Mouse (Mus musculus): ENCODE results near the gene Prkar1b. TPM values are rescaled to one million over a fixed set of nuclear protein-coding genes. Genes with fewer than 3 reads are reported as not detected.
A peak's percentile ranks its signal among the peaks of the same experiment; 100 is the strongest.

The Prkar1b gene
- total and polyA plus RNA-seq, 3 experiments, result 32.5 to 56.3 (median 34.3) TPM

DNA sequence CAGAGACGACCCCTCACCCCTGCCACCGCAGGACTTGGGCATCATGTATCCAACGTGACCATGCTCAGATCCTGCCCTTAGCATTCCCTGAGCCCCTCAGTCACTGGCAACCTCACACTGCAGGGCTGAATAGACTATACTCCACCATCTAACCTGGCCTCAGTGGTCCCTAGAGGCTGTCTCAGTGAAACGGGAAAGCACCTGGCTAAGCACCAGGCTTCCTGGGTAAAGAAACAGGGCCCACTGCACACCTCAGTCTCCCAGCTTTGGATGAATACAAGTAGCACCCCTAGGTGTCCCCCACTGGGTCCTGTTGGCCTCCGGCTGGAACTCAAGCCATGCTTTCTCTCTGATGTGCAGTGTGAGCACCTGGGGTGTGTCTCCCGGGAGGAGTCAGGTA, 176.3 kb downstream of the Prkar1b start:
- no peak for DNase-seq

DNA sequence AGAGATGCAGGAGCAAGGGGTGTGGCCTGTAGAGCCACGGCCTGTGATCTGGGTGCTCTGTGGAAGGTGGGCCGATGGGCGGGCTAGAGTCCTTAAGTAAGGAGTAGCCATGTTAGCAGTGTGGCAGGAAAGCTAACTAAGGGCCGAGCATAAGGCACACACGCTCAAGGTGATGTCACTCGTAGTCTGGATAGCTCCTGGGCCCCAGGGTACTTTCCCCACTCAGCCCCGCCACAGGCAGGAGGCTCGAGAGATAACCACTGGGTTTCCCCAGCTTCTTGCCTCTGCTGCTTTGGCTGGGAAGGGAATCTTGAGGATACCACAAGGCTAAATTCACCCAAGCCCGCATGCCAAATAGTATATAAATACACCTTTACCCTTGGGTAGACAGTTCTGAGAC, 178.4 kb downstream of the Prkar1b start:
- no peak for DNase-seq

DNA sequence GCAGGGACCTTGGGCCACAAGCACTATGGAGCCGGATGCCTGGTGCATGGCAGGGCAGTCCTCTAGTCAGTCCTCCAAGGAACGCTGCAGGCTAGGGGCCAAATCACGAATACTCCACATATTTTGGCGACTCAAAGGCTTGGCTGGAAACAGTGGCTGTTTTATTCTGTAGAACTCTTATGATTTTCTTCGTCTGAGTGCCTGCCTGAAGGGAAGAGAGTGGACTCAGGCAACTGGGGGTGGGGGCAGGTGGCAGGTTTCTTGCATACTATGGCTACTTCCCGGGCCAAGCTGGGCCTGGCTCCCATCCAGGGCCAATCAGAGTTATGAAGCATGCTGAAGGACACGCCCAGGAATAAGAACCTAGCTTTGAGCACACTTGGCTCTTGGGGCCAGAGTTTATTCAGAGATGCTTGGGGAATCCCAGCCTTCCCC, 179.7 kb downstream of the Prkar1b start:
- peak; percentile 54 for DNase-seq

Other genes starting within 250 kb of the Prkar1b start
- 10 to 100 TPM; 23.8 to 37.5 TPM for gene Pdgfa, start 152.6 kb downstream of the Prkar1b start, total RNA-seq (2021)
- 42.9 and 56.9 TPM in 2 replicates for gene Pdgfa, start 152.6 kb downstream of the Prkar1b start, polyA plus RNA-seq (2012; rRNA removed)
- 10 to 100 TPM; 20.1 to 24.2 TPM for gene Dnaaf5, start 222 bp upstream of the Prkar1b start, total RNA-seq (2021)
- gene Dnaaf5, start 222 bp upstream of the Prkar1b start, polyA plus RNA-seq (2012; rRNA removed), result 46.2 and 48.9 TPM in 2 replicates
- gene Sun1, start 50.6 kb upstream of the Prkar1b start, total RNA-seq (2021), result 10 to 100 TPM; 74.4 to 93.7 TPM
- 44.5 and 61.5 TPM in 2 replicates for gene Sun1, start 50.6 kb upstream of the Prkar1b start, polyA plus RNA-seq (2012; rRNA removed)
- gene Get4, start 102.3 kb upstream of the Prkar1b start, total RNA-seq (2021), result 10 to 100 TPM; 68.8 to 91.5 TPM
- 219 and 241 TPM in 2 replicates for gene Get4, start 102.3 kb upstream of the Prkar1b start, polyA plus RNA-seq (2012; rRNA removed)
- 1 to 10 TPM; 4.9 to 5.0 TPM for gene Adap1, start 175.6 kb upstream of the Prkar1b start, total RNA-seq (2021)
- gene Adap1, start 175.6 kb upstream of the Prkar1b start, polyA plus RNA-seq (2012; rRNA removed), result 8.6 and 10.5 TPM in 2 replicates
- 10 to 100 TPM; 81.2 to 85.7 TPM for gene Cox19, start 201.4 kb upstream of the Prkar1b start, total RNA-seq (2021)
- gene Cox19, start 201.4 kb upstream of the Prkar1b start, polyA plus RNA-seq (2012; rRNA removed), result 97.6 and 107 TPM in 2 replicates
- gene Cyp2w1, start 202.6 kb upstream of the Prkar1b start, total RNA-seq (2021), result not detected
- gene Cyp2w1, start 202.6 kb upstream of the Prkar1b start, polyA plus RNA-seq (2012; rRNA removed), result not detected in 2 replicates
- 10 to 100 TPM in 1 of 2 experiments, 1 to 10 TPM in 1; 9.2 to 21.2 TPM for gene Gpr146, start 227.7 kb upstream of the Prkar1b start, total RNA-seq (2021)
- 31.4 and 33.8 TPM in 2 replicates for gene Gpr146, start 227.7 kb upstream of the Prkar1b start, polyA plus RNA-seq (2012; rRNA removed)

Measured in adrenal gland, adult 2 months (tissue).